Mouse (Mus musculus) brain, embryonic 14.5 days (tissue): ENCODE data around the gene Jtb. TPM values are rescaled to one million over a fixed set of nuclear protein-coding genes. Genes with fewer than 3 reads are reported as not detected.

Experiments
- DNase-seq: peaks from one replicate; pipeline ENCODE4 v3.0.0-alpha.2; 2011; ENCODE audit warnings: low read depth
- CTCF ChIP-seq: fragments of 200-500 bp; IDR thresholded peaks from 2 replicates; pipeline ENCODE4 v1.5.1; 2012; ENCODE audit warnings: inconsistent platforms, mild to moderate bottlenecking, moderate library complexity, borderline replicate concordance; ENCODE audit not compliant: insufficient read depth, insufficient read length; ENCODE audit errors: extremely low read depth
- POLR2A ChIP-seq: fragments of 200-500 bp; IDR thresholded peaks from 2 replicates; pipeline ENCODE4 v1.6.1; 2012; ENCODE audit warnings: mild to moderate bottlenecking, inconsistent platforms, borderline replicate concordance; ENCODE audit not compliant: poor library complexity, insufficient read depth, insufficient read length, severe bottlenecking; ENCODE audit errors: extremely low read depth
- polyA plus RNA-seq: library from polyadenylated mRNA; depleted of rRNA; stranded (reverse); fragments of >200 nt; gene quantifications from 2 replicates; pipeline ENCODE4 v1.2.3, GENCODE M21; 2012; rRNA removed

The Jtb gene
- polyA plus RNA-seq, 1 experiment = 48.4 TPM

- DNase-seq = no peak
- TF ChIP-seq POLR2A (no peak), CTCF (no peak)
Measured at GRCm38 (mm10) chr3:90280708-90281107, 49.3 kb downstream of the Jtb start.

GRCm38 (mm10) chr3:90284150-90284549 lies 52.8 kb downstream of the Jtb start:
- no peak for TF ChIP-seq POLR2A
- no peak for TF ChIP-seq CTCF
- no peak for DNase-seq

Other genes starting within 250 kb of the Jtb start
- gene Hax1, start 232.8 kb upstream of the Jtb start, polyA plus RNA-seq = 93.7 and 115 TPM in 2 replicates
- 93.7 and 97.7 TPM in 2 replicates for gene 4933434E20Rik, start 180.0 kb upstream of the Jtb start, polyA plus RNA-seq
- gene Ubap2l, start 179.0 kb upstream of the Jtb start, polyA plus RNA-seq = 155 and 184 TPM in 2 replicates
- 205 and 222 TPM in 2 replicates for gene Tpm3, start 158.9 kb upstream of the Jtb start, polyA plus RNA-seq
- 1.8 and 2.3 TPM in 2 replicates for gene Nup210l, start 127.5 kb upstream of the Jtb start, polyA plus RNA-seq
- 2,101 and 2,543 TPM in 2 replicates for gene Rps27, start 17.9 kb upstream of the Jtb start, polyA plus RNA-seq
- gene Rab13, start 17.9 kb upstream of the Jtb start, polyA plus RNA-seq = 14.5 and 16.4 TPM in 2 replicates
- gene Creb3l4, start 11.9 kb downstream of the Jtb start, polyA plus RNA-seq = 1.3 and 2.4 TPM in 2 replicates
- gene Slc39a1, start 16.6 kb downstream of the Jtb start, polyA plus RNA-seq = 24.0 and 35.8 TPM in 2 replicates
- gene Crtc2, start 22.6 kb downstream of the Jtb start, polyA plus RNA-seq = 62.1 and 72.8 TPM in 2 replicates
- 29.3 and 30.7 TPM in 2 replicates for gene Dennd4b, start 33.6 kb downstream of the Jtb start, polyA plus RNA-seq
- gene Gatad2b, start 61.6 kb downstream of the Jtb start, polyA plus RNA-seq = 27.3 and 52.6 TPM in 2 replicates
- 52.9 and 55.5 TPM in 2 replicates for gene Slc27a3, start 158.3 kb downstream of the Jtb start, polyA plus RNA-seq
- gene Ints3, start 202.0 kb downstream of the Jtb start, polyA plus RNA-seq = 56.0 and 66.1 TPM in 2 replicates
- 5.8 and 7.5 TPM in 2 replicates for gene Npr1, start 234.3 kb downstream of the Jtb start, polyA plus RNA-seq
- 183 TPM in 2 replicates for gene Ilf2, start 244.5 kb downstream of the Jtb start, polyA plus RNA-seq